Mouse (Mus musculus) olfactory bulb, adult 2 months (tissue): Measurements from ENCODE around the gene Ptprn2.

Source experiments
- CTCF ChIP-seq: fragments of 200-500 bp; IDR thresholded peaks from 2 replicates; pipeline ENCODE4 v1.5.1; 2012; ENCODE audit warnings: low read depth, mild to moderate bottlenecking, low read length, moderate library complexity; ENCODE audit not compliant: insufficient read depth
- POLR2A ChIP-seq: fragments of 200-500 bp; IDR thresholded peaks from 2 replicates; pipeline ENCODE4 v1.6.1; 2012; ENCODE audit warnings: mild to moderate bottlenecking, low read depth, low read length, moderate library complexity; ENCODE audit not compliant: insufficient read depth

DNA sequence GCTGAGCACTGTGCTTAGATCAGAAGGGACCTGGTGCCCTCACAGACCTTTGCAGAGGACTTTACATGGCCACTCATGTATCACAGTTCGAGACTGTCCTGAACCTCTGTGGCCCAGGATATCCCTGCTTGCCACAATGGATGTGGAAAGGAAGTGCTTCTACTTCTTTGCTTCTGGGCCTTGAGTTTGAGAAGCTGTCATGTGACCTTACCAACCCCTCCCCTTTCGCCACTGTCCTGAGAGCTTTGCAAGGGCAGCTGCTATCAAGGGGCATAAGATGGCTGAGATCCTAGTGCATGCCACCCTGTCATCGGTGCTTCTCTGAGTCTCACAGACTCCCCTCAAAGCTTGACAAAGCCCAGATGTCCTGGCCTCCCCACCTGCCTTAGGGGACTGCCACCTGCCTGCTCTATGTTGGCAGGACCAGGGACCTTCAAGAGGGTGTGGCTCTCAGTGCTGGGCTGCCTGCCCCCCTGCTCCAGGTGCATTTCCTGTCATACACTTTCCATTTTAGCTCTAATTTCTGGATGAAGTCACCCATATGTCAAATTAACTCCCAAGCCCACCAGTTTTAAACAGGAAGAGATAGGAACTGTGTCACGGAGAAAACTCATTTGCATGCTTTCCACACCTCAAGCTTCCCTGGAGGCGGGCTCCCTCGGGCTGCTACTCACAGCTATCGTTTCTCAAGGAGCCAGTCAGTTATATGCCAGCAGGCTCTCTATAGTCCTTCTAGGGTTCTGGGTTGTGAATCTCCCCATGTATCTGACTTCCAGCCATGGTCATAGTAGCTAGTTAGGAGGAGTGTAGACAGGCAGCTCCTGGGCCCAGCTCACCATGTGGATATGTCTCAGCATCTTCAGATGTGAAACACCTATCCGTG lies 112.8 kb downstream of the Ptprn2 start:
- TF ChIP-seq POLR2A = no peak
- no peak for TF ChIP-seq CTCF
